Mouse (Mus musculus) G1E (cell line): ENCODE results near the gene Chkb.

Experiments used
- CTCF ChIP-seq: IDR thresholded peaks from 2 replicates; pipeline ENCODE4 v1.5.1; 2012; ENCODE audit warnings: low read depth, low read length, inconsistent platforms, mixed read lengths
- GATA1 ChIP-seq: IDR thresholded peaks from 2 replicates; pipeline ENCODE4 v1.6.1; 2012; ENCODE audit warnings: borderline replicate concordance, low read length, inconsistent platforms, mixed read lengths
- TAL1 ChIP-seq: conservative IDR thresholded peaks from 2 replicates; pipeline ENCODE4 v1.6.1; 2012; ENCODE audit warnings: low read depth, low read length, inconsistent platforms, mixed read lengths

DNA sequence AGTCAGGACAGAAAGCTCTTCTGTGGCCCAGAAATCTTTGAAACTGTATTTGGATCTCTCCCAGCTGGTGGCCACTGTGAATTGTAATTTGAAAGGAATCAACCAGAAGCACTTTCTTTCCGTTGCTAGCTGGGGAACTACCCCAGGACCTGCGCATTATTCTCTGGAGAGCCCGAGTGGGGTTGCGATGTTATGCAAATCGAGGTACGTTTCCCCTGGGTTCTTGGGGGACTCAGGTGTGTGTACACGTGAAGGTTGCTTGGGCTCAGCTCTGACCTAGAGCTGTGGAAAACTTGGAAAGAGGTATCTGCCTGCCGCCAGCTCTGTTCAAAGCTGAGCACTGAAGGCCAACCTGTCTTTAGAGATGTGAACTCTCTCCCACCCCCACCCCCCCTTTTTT is 48.1 kb upstream of the Chkb start:
- TF ChIP-seq CTCF (no peak), GATA1 (no peak), TAL1 (no peak)
